Comparison of ENCODE assay signal across 28 mouse cellular contexts in the genomic region with DNA sequence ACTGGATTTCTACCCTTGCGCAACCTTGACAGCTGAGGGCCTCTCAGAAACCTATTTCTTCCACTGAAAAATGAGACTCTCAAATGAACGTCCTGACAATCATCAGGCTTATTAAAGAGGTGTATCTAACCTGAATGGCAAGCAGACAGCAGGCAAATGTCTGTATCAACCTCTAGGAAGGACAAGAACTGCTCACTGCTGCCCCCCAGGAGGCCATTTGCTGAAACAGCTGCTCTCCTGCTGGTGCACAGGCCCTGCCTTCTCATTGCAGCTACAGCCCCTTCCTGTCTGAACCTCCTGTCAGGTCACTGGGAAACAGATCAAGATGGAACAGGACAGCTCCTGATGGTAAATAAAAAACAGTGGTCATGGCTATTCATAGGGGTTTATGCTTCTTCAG. TPM values are rescaled to one million over a fixed set of nuclear protein-coding genes. Genes with fewer than 3 reads are reported as not detected.
DNase-seq lines count a peak whose midpoint lies in the region; ATAC-seq and TF ChIP-seq lines count a peak whose summit lies in the region.
"Had no signal": no experiment of that assay in that cellular context is flagged by ENCODE, and none has a peak within 500 bp of the region (broad histone marks: within the 10 kb centered on the region; RNA-seq: fewer than 3 reads in every experiment).

No protein-coding gene starts in this region.

- H3K36me3 ChIP-seq in intestine, postnatal 0 days (ENCODE audit: control insufficient read depth, insufficient read depth): no peaks in the 10 kb centered on the region
- no peaks in the 10 kb centered on the region for H3K36me3 ChIP-seq in intestine, embryonic 16.5 days (ENCODE audit: control insufficient read depth, insufficient read depth, low read length)
- H3K36me3 ChIP-seq in liver, postnatal 0 days (replicated peaks; ENCODE audit: insufficient read depth, low read length): no peaks in the 10 kb centered on the region
- H3K36me3 ChIP-seq: embryonic facial prominence, embryonic 15.5 days; hindbrain, embryonic 15.5 days; liver, embryonic 13.5 days; midbrain, embryonic 12.5 days; neural tube, embryonic 12.5 days had no signal

- H3K9me3 ChIP-seq in intestine, postnatal 0 days (ENCODE audit: control insufficient read depth): no peaks in the 10 kb centered on the region
- no peaks in the 10 kb centered on the region for H3K9me3 ChIP-seq in intestine, embryonic 16.5 days (ENCODE audit: control insufficient read depth, low read length)
- no peaks in the 10 kb centered on the region for H3K9me3 ChIP-seq in liver, postnatal 0 days (ENCODE audit: low read length)
- H3K9me3 ChIP-seq: embryonic facial prominence, embryonic 15.5 days; hindbrain, embryonic 15.5 days; liver, embryonic 13.5 days; midbrain, embryonic 12.5 days; neural tube, embryonic 12.5 days had no signal

- no peak overlapping the region for H3K4me2 ChIP-seq in intestine, postnatal 0 days (replicated peaks; ENCODE audit: low read depth)
- H3K4me2 ChIP-seq in intestine, embryonic 16.5 days (ENCODE audit: low read depth, low read length): no peak overlapping the region
- H3K4me2 ChIP-seq in liver, postnatal 0 days (ENCODE audit: low read depth, low read length): no peak overlapping the region
- H3K4me2 ChIP-seq: embryonic facial prominence, embryonic 15.5 days; heart, embryonic 11.5 days; hindbrain, embryonic 15.5 days; liver, embryonic 13.5 days; midbrain, embryonic 12.5 days; neural tube, embryonic 12.5 days had no signal

- no peak for TF ChIP-seq EP300 in liver, postnatal 0 days (IDR thresholded peaks at IDR 0.05; ENCODE audit: low read depth)

- no peaks in the 10 kb centered on the region for H3K27me3 ChIP-seq in intestine, postnatal 0 days (replicated peaks; ENCODE audit: control insufficient read depth, insufficient read depth, low read length)
- no peaks in the 10 kb centered on the region for H3K27me3 ChIP-seq in intestine, embryonic 16.5 days (replicated peaks; ENCODE audit: control insufficient read depth, insufficient read depth, low read length)
- H3K27me3 ChIP-seq in liver, postnatal 0 days (ENCODE audit: insufficient read depth, low read length): no peaks in the 10 kb centered on the region
- H3K27me3 ChIP-seq: embryonic facial prominence, embryonic 15.5 days; hindbrain, embryonic 15.5 days; liver, embryonic 13.5 days; midbrain, embryonic 12.5 days; neural tube, embryonic 12.5 days had no signal

- no peaks in the 10 kb centered on the region for H3K4me1 ChIP-seq in intestine, postnatal 0 days (replicated peaks; ENCODE audit: control insufficient read depth, insufficient read depth, low read length)
- no peaks in the 10 kb centered on the region for H3K4me1 ChIP-seq in intestine, embryonic 16.5 days (ENCODE audit: control insufficient read depth, insufficient read depth, low read length)
- H3K4me1 ChIP-seq in liver, postnatal 0 days (ENCODE audit: insufficient read depth): no peaks in the 10 kb centered on the region
- H3K4me1 ChIP-seq: embryonic facial prominence, embryonic 15.5 days; hindbrain, embryonic 15.5 days; liver, embryonic 13.5 days; neural tube, embryonic 12.5 days had no signal

- no peak overlapping the region for H3K27ac ChIP-seq in intestine, postnatal 0 days (ENCODE audit: low read depth, low read length)
- H3K27ac ChIP-seq in intestine, embryonic 16.5 days (ENCODE audit: low read length): no peak overlapping the region
- H3K27ac ChIP-seq in liver, postnatal 0 days (ENCODE audit: low read depth): no peak overlapping the region
- H3K27ac ChIP-seq: embryonic facial prominence, embryonic 15.5 days; gastrocnemius, adult 2 months; hindbrain, embryonic 15.5 days; kidney, postnatal 0 days; liver, embryonic 13.5 days; midbrain, embryonic 12.5 days; neural tube, embryonic 12.5 days had no signal

- peak; percentile 19; the same call in 1 of the 2 replicates for TF ChIP-seq CTCF in intestine, postnatal 0 days (IDR thresholded peaks at IDR 0.05; ENCODE audit: low read depth)
- no peak for TF ChIP-seq CTCF in liver, postnatal 0 days (IDR thresholded peaks at IDR 0.05; ENCODE audit: low read depth)

- WGBS in intestine, postnatal 0 days: 76% methylated on average over 2 of the region's 2 CpGs
- WGBS in intestine, embryonic 16.5 days: 86% methylated on average over 2 of the region's 2 CpGs
- 75% methylated on average over 2 of the region's 2 CpGs for WGBS in liver, postnatal 0 days (ENCODE audit: insufficient replicate concordance)

- no peak for ATAC-seq in intestine, postnatal 0 days
- no peak for ATAC-seq in intestine, embryonic 16.5 days
- no peak for ATAC-seq in liver, postnatal 0 days
- ATAC-seq: forebrain, postnatal 0 days; Patski had no signal

- DNase-seq in cerebellum, postnatal 10 days: peak; percentile 34 to 37
- DNase-seq in cerebellum, adult 8-10 months: no peak
- peak; percentile 10 for DNase-seq in right cerebral cortex, postnatal 4 days
- DNase-seq in right cerebral cortex, postnatal 36 days (ENCODE audit: low spot score in 2 of 2): no peak
- peak; percentile 24 for DNase-seq in retina, embryonic 14.5 days (ENCODE audit: low spot score)
- DNase-seq in liver, postnatal 0 days: no peak
- DNase-seq: adrenal gland, postnatal 25 days; cerebellum, adult 2 months; forebrain, postnatal 0 days; gastrocnemius, adult 2 months; heart, postnatal 10 days; kidney, adult 11 months; liver, embryonic 13.5 days had no signal

- H3K4me3 ChIP-seq in intestine, postnatal 0 days (ENCODE audit: low read depth, low read length): no peak overlapping the region
- H3K4me3 ChIP-seq in intestine, embryonic 16.5 days (ENCODE audit: low read length): no peak overlapping the region
- H3K4me3 ChIP-seq in liver, postnatal 0 days (ENCODE audit: low read depth, low read length): no peak overlapping the region
- H3K4me3 ChIP-seq: embryonic facial prominence, embryonic 15.5 days; gastrocnemius, adult 2 months; hindbrain, embryonic 15.5 days; liver, embryonic 13.5 days; midbrain, embryonic 12.5 days; neural tube, embryonic 12.5 days had no signal

- no peak overlapping the region for H3K9ac ChIP-seq in intestine, postnatal 0 days (ENCODE audit: low read depth, low read length)
- no peak overlapping the region for H3K9ac ChIP-seq in intestine, embryonic 16.5 days (ENCODE audit: low read depth, low read length)
- no peak overlapping the region for H3K9ac ChIP-seq in liver, postnatal 0 days (replicated peaks)
- H3K9ac ChIP-seq: embryonic facial prominence, embryonic 15.5 days; forebrain, postnatal 0 days; hindbrain, embryonic 15.5 days; liver, embryonic 13.5 days; midbrain, embryonic 12.5 days; neural tube, embryonic 12.5 days had no signal

RNA-seq across cellular contexts. Expression of a gene that starts 1.7 kb away (rescaled TPM):
- not detected in 2 replicates for polyA plus RNA-seq in intestine, postnatal 0 days (2015; fragmentation: Nextera tagmentation; extraction: Ambion mirVana)
- polyA plus RNA-seq in intestine, embryonic 16.5 days (2015; fragmentation: Nextera tagmentation; extraction: Ambion mirVana): not detected in 2 replicates
- not detected in 2 replicates for polyA plus RNA-seq in liver, postnatal 0 days (2015; fragmentation: Nextera tagmentation; extraction: Ambion mirVana)
- polyA plus RNA-seq: cerebellum, adult 2 months; cortical plate, adult 2 months; embryonic facial prominence, embryonic 15.5 days; forebrain, postnatal 0 days; gonadal fat pad, adult 2 months; heart, embryonic 11.5 days; hindbrain, embryonic 15.5 days; kidney, postnatal 0 days; limb, embryonic 11.5 days; liver, embryonic 13.5 days; lung, embryonic 16.5 days; midbrain, embryonic 12.5 days; neural tube, embryonic 12.5 days; Patski; spleen, adult 2 months; stomach, embryonic 14.5 days had no signal

RNA-seq across cellular contexts. Expression of a gene that starts 31.6 kb away (rescaled TPM):
- not detected in 2 replicates for polyA plus RNA-seq in intestine, postnatal 0 days (2015; fragmentation: Nextera tagmentation; extraction: Ambion mirVana)
- not detected in 2 replicates for polyA plus RNA-seq in intestine, embryonic 16.5 days (2015; fragmentation: Nextera tagmentation; extraction: Ambion mirVana)
- not detected in 2 replicates for polyA plus RNA-seq in liver, postnatal 0 days (2015; fragmentation: Nextera tagmentation; extraction: Ambion mirVana)
- polyA plus RNA-seq: cerebellum, adult 2 months; cortical plate, adult 2 months; embryonic facial prominence, embryonic 15.5 days; forebrain, postnatal 0 days; gonadal fat pad, adult 2 months; heart, embryonic 11.5 days; hindbrain, embryonic 15.5 days; kidney, postnatal 0 days; limb, embryonic 11.5 days; liver, embryonic 13.5 days; lung, embryonic 16.5 days; midbrain, embryonic 12.5 days; neural tube, embryonic 12.5 days; Patski; spleen, adult 2 months; stomach, embryonic 14.5 days had no signal

Comparison
In these comparisons a context has a peak if more than half of its experiments do, and no peak if none do; other contexts are left out.
1. DNase-seq: peak in cerebellum, postnatal 10 days (2 of 2), right cerebral cortex, postnatal 4 days (single experiment) and retina, embryonic 14.5 days (single experiment); none in cerebellum, adult 8-10 months (single experiment), right cerebral cortex, postnatal 36 days (0 of 2) and liver, postnatal 0 days (single experiment).